Mouse (Mus musculus): ENCODE data around the gene Dmap1. TPM values are rescaled to one million over a fixed set of nuclear protein-coding genes. Genes with fewer than 3 reads are reported as not detected.

Dmap1 gene
- total RNA-seq, 2 experiments from 2014 or later: 29.1 to 29.4 TPM

Other genes with a start within 250 kb of the Dmap1 start
- gene Rnf220, start 185.2 kb downstream of the Dmap1 start, total RNA-seq (2021): 10 to 100 TPM; 45.8 to 46.7 TPM
- gene Eri3, start 131.9 kb downstream of the Dmap1 start, total RNA-seq (2021): 10 to 100 TPM; 81.4 to 92.0 TPM
- not detected for gene Gm12845, start 42.1 kb upstream of the Dmap1 start, total RNA-seq (2021)
- gene Klf17, start 83.4 kb upstream of the Dmap1 start, total RNA-seq (2021): not detected
- gene Slc6a9, start 152.2 kb upstream of the Dmap1 start, total RNA-seq (2021): 1 to 10 TPM; 3.2 to 4.1 TPM
- 1 to 10 TPM in 1 of 2 experiments, under 1 TPM in 1; 0.59 to 1.1 TPM for gene Ccdc24, start 190.3 kb upstream of the Dmap1 start, total RNA-seq (2021)
- 10 to 100 TPM; 19.5 to 21.9 TPM for gene B4galt2, start 201.2 kb upstream of the Dmap1 start, total RNA-seq (2021)
- 100 to 1,000 TPM; 115 to 126 TPM for gene Atp6v0b, start 205.1 kb upstream of the Dmap1 start, total RNA-seq (2021)
- 1 to 10 TPM; 4.1 to 5.1 TPM for gene Dph2, start 209.8 kb upstream of the Dmap1 start, total RNA-seq (2021)
- gene Ipo13, start 232.7 kb upstream of the Dmap1 start, total RNA-seq (2021): 10 to 100 TPM; 49.6 TPM
- gene Artn, start 247.5 kb upstream of the Dmap1 start, total RNA-seq (2021): under 1 TPM; 0.67 to 0.72 TPM

All from heart, postnatal 4 days (tissue).